Mouse (Mus musculus) layer of hippocampus, adult 9-10 months (tissue): ENCODE data around the gene Slc1a7.

Experiments
- DNase-seq: peaks from one replicate; pipeline ENCODE4 v3.0.0; 2022; ENCODE audit warnings: low spot score

Gene Slc1a7

DNA sequence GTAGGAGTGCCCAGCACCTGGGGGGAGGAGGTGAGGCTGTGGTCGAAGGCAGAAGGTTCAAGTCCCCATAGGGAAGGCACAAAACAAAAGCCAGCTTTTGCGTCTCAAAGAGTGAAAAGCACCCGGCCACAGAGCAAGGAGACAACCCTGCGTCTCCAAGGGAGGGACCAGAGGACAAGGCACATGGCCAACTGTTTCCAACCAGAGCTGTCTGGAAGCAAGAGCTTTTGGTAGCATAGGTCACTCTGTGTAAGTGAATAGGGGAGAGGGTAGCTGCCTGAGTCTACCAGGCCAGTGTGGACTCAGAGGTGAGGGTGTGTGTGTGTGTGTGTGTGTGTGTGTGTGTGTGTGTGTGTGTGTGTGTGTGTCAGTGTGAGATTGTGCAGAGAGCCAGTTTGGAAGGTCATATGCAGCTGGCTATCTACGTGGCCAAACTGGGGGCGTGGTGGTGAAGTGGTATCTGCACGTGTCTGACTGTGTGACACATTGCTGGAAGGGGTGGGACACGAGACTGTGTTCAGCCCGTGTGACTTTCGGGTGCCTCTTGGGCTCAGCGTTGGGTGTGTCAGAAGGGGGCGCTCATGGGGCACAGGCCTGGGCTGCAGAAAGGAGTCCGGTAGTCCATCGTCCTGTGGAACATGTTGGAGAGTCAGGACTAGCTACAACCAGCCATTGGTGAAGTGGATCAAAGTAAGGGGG is 47.1 kb downstream of the Slc1a7 start:
- DNase-seq: no peak

DNA sequence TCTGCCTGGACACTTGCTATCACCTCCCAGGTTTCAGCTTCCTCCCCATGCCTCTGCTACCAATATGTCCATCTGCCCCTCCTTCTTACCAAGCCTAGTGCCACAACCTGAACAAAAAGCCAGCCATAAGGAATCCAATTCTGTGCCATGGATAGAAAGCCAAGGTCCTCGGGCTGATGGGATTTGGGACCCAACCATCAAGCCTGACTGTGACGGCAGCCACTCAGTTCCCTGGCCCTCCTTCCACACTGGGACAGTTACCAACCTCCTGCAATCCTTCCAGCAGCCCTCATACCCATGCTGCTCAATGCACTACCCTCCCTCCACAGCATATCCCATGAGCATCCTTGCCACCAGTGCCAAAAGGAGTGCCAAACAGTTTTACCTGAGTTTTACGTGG is 48.2 kb downstream of the Slc1a7 start:
- DNase-seq: no peak

DNA sequence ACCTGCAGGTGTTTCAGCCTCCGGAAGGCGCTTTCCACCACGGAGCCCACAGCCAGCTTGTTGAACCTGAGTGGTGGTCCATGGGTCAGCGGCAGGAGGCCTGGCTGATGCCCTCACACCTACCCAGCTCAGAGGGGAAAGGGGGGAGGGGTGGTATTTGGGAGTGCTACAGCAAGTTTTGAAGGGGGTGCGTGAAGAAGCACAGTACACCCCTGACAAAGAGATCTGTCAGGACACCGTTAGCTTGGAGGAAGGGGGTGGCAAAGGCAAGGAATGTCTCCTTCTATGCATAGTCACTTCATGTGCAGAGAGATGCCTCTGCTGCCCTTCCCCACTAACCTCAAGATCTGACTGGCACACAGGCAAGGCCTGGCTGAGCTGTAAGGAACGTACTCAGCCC is 49.7 kb downstream of the Slc1a7 start:
- DNase-seq: no peak

DNA sequence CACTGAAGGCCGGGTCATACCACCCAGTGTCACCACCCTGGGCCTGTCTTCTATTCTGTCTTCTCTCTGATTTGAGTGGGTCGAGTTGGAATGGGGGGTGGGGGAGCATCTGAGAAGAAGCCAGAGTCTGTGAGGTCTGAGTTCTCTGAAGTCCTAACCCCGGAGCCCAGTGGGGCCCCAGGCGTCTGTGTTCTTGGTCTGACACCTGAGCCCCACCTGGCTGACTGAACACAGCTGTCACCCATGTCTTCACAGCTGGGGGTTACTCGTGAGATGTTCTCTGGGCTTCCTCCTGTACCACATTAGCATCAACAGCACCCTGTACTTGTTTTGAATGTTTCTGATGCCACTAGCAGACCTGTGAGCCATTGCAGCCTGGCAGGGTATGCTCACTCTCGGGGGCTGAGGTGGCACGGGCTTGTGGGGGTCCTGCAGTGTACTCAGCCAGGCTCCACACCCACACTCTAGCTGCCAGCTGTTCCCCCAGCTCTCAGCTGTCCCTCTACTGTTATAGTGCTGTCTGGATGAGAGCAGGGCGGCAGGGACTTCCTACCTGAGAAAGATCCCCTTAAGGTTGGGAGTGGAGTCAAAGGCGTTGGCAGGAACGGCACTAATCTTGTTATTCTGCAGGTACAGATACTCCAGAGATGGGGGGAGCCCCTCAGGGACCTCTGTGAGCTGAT is 50.2 kb downstream of the Slc1a7 start:
- DNase-seq: no peak

DNA sequence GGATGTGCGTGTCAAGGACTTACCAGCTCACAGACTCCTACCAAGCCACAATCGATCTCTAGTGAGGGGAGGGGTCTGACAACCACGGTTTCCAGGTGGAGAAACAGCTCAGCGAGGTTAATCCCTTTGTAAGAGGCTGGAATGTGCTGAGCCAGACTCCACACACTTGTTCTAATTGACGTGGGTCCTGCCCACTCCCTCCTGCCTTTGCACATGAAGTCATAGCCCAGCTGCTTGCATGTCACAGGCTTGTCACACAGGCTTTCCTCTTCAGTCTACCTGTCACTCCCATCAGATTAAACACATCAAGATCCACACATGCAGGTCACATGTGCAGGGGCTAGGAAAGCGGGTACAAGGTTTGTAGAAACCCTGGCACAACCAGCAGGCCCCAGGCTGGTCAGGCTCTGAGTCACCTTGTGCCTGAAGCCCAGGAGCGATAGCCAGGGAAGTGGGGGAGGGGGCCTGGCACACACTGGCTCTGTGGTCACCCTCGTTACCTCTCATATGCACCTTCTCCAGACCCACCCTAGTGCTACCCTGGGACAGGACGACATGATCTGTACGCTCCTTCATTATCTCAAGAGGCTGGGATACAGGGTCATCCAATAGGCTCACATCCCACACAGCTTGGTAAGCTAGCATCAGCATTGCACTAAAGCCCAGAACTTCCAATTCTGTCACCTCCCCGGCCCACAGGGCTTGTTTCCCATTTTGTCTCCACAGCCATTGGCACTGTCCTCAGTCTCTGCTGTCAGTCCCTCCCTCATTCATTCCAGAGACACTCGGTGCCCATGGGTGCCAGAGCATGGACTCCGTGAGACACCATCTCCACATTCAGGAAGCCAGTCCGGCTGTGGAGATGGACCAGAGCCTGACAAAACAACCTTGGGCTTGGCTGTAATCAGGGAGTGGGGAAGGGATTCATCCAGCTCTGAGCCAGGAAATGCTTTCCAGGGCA is 51.1 kb downstream of the Slc1a7 start:
- no peak for DNase-seq

DNA sequence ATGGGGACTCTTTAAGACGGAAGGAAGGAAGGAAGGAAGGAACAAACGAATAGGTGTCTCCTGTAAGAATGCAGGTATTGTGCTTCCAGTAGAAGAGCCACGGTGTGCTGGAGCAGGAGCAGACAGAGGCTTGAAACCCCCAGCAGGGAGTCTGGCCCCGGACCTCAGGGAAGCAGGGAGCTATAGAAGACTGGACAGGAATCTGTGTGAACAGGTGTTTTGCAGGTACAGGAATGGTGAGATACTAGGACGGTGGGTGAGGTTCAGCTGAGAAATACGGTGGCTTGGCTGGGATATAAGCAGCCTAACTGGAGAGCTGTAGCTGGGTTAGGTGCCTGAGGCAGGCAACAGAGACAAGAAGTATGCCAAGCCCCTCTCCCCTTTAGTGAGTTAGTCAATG is 52.0 kb downstream of the Slc1a7 start:
- no peak for DNase-seq

DNA sequence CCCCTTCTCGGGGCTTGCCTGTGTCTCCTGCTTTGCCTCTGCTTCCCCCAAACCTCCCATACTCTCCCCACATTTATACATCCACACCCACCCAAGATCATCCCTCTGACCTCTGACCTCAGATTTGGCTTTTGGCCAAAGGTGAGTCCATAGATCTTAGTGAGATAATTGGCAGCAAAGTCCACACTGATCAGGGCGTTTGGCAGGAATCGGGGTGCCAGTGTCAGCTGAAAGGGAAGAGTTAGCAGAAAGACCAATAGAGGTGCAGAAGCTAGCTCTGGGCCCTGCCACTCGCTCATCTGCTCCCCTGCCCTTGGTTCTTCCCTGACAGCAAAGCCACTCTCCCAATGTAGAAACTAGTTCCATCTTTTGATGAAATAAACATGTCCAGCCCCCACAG is 55.1 kb downstream of the Slc1a7 start:
- DNase-seq: no peak

DNA sequence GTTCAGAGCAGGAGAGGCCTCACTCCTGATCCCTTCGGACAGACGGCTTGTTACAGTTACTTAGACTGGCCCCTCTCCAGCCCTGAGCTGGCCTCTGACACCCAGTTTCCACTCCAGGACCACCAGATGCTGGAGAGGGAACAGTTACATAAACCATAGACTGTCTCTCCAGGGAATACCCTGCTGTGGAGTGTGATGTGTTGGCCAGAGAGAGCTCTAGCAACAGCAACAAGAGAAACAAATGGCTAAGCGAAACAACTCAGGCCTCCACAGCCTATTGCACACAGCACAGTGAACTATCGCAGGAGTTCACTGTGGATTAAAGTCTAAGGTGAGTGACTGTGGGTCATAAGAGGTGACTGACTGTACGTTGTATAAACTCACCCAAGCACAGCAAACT is 56.5 kb downstream of the Slc1a7 start:
- DNase-seq: no peak

DNA sequence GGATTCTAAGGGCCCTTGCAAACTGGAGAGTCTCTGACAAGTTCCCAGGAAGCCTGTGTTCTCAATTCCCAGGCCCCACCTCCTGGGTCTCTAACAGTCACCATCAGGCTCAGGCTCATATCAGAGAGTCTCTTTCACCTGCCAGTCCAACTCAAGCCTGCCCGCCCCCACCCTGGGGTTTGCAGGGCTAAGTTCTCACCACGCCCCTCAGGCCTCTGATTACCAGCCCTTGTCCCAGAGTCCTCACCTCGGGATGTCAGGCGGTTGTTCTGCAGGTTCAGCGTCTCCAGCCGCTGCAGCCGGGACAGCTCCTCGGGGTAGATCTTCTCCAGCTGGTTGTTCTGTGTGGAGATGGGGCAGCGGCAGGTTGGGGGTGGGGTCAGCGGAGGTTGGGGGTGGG is 57.1 kb downstream of the Slc1a7 start:
- no peak for DNase-seq

DNA sequence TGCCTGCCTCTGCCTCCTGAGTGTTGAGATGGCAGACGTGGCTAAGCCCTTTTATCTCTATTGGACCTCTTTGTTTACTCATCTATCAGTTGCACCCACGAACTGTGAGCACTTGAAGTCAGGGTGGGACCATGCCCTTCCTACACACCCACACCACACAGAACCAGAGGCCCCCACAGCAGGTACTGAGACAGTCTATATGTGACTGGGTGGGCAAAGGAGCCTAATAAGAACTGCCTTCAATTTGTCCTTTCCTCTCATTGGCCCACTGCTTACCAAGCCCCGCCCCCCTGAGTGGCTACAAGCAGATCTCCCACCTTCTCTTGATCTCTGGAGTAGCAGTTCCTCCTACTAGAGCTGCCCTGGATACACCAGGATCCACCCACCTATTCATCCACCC is 58.1 kb downstream of the Slc1a7 start:
- DNase-seq: no peak

DNA sequence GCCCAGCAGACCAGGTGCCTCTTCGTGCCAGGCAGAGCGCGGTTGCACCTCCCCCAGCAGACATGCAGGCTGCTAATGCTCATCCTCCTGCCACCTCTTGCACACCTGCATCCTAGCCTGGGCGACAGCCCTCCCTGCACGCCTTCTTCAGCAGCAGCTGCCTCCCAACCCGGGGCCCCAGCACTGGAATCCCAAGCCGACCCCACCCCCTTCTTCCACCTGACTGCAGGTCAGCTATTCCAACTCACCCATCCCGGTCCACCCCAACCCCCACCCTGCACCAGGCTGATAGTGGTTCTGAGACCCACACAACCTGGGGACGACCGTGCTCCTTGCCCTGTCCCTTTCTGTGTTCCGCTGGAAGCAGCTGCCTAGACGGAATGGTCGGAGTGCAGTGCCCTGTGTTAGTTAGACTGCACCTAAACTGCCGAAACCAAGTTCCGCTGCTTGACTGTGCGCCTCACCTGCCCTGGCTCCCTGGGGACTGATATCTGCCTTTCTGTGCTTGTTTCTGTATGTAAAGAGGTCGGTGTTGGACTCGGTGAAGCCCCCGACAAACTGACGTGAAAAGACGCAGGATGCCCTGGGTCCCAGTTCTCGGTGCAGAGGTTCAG is 62.9 kb downstream of the Slc1a7 start:
- no peak for DNase-seq

DNA sequence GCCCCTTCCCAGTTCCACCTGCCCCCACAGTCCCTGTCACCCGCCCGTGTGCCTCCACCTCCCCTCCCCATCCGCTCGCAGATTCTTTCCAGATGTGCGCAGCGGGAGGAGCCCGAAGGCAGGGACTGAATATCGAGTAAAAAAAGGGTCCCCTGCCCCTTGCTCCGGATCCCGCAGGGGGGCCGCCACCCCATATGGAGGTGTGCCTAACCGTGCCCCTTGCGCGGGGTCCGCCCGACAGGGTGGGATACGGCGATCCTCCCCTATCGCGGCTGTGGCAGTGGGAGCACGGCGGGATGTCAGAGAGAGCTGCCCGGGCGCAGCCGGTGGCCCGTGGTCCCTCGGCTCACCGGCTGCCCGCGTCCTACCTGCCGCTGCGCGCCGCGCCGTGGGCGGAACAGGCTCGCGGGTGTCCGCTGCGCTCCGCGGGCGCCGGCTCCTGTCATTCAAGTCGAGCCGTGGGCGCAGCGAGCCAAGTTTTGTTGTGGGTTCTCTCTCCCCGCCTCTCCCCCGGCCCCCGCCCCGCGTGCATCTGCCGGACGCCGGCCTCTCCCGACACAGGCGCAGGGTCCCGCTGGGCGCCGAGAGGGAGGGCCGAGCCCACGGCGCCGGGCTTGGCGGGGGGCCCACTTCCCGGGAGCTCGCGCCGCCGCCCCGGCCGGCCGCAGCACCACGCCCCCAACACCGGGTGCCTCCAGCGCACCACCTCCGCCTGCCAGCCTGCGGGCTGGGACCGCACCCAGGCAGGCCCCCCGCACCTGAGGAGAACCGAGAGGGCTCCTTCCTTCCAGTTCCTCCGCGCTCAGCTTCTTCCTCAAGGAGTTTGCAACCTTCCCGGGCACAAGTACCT is 63.6 kb downstream of the Slc1a7 start:
- DNase-seq: no peak

DNA sequence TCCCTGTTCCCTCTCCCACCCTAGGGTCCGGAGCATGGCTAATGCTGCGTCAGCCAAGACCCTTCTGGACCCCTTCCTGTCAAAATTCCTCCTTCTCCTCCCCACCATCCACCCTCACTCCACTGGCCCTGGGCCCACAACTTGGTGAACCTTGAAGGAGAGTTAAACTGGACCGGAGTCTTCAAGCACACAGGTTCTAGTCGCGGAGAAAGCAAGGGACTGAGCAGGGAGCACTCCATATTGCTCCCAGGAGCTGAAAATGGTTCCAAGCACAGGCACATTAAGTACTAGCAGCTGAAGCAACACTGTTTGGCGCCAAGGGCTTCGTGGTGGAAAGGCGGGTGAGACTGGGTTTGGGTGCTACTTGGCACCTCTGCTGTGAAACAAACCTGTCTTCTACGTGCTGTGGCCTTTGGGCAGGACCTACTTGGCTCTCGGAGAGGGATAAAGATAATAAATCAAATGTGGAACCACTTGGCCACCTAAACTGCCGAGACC is 64.3 kb downstream of the Slc1a7 start:
- no peak for DNase-seq

DNA sequence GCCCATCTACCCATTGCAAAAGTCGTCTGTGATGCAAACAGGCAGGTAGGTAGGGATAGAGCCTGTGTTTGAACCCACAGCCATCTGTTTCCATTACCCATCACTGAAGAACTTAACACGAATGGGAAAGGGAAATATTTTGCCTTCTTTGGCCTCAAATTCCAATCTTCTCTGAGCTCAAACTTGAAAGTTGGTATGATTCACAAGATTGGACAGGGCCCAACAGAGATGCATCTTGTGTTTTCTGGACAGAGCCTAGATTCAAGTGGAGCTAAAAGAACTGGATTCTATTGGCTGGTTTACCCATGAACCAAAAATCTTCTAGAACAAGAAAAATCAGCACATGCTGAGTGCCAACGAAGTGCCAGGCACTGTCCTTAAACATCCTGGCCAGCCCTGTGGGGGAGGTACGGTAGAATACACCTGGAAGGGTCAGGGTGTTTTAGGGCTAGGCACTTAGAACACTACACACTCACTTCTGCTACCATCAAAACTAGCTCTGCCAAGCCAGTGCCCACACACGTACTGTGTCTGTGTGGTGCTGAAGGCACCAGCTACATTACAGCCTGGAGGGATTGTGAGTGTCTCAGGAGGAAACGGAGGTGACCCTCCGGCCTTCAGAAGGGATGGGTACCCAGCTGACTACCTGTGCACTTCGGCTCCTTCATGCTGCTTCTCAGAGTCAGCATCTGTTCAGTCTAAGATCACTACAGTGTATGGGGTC is 65.1 kb downstream of the Slc1a7 start:
- DNase-seq: no peak

DNA sequence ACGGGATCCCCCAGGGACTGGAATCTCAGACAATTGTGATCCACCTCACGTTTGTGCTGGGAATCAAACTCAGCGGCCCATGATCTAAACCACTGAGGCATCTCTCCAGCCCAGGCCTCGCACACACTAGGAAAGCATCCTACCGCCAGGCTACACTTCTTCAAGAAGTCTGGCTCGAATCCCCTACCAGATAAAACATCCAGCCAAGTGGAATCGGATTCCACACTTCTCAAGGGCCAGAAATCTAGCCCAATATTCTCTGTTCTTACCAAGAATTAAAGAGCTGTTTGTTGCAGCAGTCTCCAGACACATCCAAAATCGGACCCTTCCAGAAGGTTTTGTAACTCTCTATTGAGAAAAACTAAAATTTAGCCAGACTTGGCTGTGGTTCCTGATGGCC is 68.9 kb downstream of the Slc1a7 start:
- DNase-seq: no peak

DNA sequence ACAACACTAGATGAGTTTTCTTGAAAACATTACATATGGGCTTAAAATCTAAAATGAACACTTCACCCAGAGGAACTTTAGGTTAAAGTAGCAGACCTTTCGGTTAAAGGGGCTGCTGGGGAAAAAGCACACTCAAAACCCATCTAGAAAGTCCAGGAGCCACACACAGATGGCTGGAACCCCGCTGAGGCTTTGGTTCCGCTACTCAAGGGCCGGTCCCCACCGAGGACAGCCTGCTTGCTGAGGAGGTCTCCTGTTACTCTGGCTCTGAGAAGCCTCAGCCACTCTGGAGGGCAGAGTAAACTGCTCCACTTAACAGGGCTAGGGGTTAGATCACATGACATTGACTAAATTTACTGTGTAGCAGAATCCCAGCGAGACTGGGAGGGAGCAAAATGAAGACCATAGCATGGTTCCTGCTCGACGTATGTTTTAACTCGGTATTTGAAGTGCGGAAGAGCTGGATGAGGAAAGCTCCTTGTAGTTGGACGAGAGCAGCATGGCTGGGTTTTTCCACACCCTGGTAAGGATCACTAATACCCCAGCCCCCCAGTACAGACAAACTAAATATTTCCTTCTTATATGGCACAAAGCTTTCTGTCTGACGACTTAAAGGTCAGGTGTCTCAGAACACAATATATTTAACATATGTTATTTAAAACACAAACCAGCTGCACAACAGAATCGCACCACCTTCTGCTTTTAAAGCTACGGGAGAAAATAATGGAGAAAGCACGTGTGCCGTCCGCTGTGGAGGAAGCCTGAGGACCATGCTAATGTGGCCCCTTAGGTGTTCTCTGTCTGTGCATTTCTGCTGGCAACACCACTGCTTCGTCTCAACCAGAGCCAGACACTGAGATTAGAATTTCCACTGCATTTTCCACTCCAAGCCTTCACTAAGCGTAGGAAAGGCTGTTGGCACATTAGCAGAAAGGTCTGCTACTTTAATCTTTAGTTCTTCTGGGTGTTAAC is 77.3 kb downstream of the Slc1a7 start:
- DNase-seq: no peak

DNA sequence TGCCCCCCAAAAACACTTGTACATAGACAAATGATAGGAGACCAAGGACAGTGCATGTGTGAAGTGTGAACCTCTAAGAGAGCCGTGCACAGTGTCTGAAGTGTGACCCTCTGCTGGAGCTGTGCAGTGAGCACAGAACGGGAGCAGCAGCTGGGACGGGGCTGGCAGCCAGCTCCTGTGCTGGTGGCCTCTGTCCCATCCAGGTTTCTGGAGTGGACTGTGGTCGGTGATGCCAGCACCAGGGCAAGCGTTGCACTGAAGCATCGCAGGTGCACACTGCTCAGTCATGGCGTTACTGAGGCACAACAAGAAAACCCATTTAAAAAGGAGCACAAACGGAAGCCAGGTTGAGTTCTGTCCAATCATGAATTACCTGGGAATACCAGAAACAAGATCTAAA is 78.0 kb downstream of the Slc1a7 start:
- no peak for DNase-seq

DNA sequence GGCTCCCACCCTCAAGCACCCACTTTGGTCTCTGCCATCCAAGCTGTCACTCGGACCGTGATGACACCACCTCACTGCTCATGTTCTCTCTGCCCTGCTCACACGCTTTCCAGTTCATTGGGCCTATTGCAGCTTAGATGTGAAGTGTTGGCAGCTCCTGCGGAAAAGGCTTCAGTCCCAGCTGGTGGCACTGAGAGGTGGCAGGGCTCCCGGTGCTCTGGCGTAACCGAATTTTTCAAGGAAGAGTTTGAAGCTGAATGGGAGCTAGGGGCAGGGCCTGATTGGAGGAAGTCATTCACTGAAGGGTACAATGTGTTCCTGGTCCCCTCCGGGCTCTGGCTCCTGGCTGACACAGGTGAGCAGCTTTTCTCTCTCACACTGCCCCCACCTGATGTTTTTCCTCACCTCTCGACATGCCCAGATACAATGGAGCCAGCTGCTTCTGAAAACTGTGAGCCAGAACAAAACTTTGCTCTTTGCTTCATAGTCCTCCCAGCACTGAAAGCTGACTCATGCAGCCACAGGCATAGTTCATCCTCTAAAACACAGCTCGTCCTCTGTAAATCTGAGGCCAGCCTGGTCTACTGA is 83.6 kb downstream of the Slc1a7 start:
- no peak for DNase-seq

DNA sequence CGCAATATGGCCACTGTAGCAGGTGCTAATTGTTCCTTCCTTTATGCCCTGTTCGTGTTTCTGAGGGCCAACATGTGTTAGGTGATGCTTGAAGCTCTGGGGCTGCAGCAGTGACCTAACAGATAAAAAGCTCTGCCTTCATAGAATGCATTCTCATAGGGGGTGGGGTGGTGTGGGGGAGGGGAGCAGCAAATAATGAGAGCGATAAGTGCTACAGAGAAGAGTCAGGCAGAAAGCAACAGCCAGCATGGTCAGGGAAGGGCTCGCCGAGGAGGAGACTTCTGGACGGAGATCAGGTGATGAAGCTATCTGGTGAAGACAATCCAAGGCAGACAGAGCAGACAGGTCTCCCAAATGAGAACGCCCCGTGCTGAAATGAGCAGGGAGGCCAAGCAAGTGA is 84.5 kb downstream of the Slc1a7 start:
- DNase-seq: no peak
